Mouse (Mus musculus) heart, postnatal 0 days (tissue): Measurements from ENCODE around the gene Pcnx2.

Experiments used
- CTCF ChIP-seq: IDR thresholded peaks from 2 replicates; pipeline ENCODE4 v1.5.1; 2016; ENCODE audit warnings: antibody characterized with exemption, control low read depth, low read depth
- EP300 ChIP-seq: IDR thresholded peaks from 2 replicates; pipeline ENCODE4 v1.6.1; 2016; ENCODE audit warnings: antibody characterized with exemption, low read depth

DNA sequence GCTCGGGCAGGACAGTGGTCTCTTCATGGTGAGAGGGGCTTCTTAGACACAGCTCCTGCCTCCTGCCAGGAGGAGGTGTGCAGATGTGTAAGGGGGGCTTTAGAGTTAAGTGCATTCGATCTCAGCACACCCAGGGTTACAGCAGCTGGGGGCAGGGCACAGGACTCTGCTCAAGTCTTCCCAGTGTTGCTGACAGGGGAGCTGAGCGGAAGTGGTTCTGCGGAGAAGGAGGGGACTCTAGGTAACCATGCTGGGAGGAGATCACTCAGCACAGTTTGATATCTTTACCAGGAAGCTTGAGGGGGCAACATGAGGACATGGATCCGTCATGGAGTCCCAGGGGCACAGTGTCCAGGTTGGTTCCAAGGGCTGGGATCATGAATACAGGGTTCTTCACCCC is 156.7 kb downstream of the Pcnx2 start:
- no peak for TF ChIP-seq CTCF
- no peak for TF ChIP-seq EP300
